Mouse (Mus musculus): ENCODE measurements around the gene Pex3. TPM values are rescaled to one million over a fixed set of nuclear protein-coding genes. Genes with fewer than 3 reads are reported as not detected.
A peak's percentile ranks its signal among the peaks of the same experiment; 100 is the strongest.

Pex3 gene
- polyA plus RNA-seq (2014; fragmentation: Nextera tagmentation; extraction: Ambion mirVana) = 29.1 and 31.7 TPM in 2 replicates

DNA sequence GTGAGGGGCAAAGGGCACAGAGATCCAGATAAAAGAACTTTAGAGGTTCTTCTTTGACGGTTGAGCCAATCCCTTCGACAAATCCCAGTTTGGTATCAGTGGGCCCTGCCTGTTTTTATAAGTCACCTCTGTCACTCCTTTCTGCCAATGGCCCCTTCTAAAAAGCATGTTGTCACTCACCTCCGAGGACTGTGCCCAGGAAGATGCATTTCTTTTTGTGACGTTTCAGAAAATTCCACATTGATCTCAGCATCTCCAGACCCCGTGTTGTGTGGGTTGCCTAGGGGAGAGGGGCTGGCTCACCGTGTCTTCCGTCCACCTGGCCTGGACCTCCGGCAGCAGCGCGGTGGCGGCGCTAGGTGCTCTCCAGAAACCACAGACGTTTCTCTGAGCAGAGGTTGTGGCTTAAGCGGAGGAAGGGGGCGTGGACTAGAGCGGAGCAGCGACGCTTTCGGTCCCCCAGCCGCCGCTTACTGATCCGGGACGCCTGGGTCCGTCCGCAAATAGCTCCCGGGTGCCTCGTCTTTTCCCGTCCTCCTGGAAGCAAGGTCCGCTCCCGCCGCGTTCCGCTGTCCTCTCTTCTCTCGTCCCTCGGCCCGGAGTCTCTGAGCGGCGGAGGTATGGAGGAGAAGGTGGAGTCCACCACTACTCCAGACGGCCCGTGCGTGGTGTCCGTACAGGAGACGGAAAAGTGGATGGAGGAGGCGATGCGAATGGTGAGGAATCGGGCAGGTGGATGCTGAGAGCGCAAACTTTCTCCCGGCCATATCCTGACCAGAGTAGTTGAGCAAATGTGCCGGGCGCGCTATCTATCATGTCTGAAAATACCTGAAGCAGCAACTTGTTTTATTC is at the start of gene Pex3, which contains the start of gene Adat2:
Pex3 (minus strand) TSS at position 497 of the 852 bp plus-strand sequence.
Adat2 (plus strand) TSS at position 249 of the 852 bp plus-strand sequence.
- H3K36me3 ChIP-seq (ENCODE audit: control insufficient read depth, insufficient read depth, low read length) = no peaks in the 10 kb centered on the region
- H3K4me2 ChIP-seq (replicated peaks; ENCODE audit: low read depth, low read length) = peak within 1 kb of the TSS; percentile 59
- no peaks in the 10 kb centered on the region for H3K9me3 ChIP-seq (ENCODE audit: control insufficient read depth, low read depth, low read length)
- WGBS = 1% methylated on average over 51 of the region's 51 CpGs
- H3K9ac ChIP-seq (replicated peaks; ENCODE audit: low read depth, low read length) = peak within 1 kb of the TSS; percentile 56
- no peak within 1 kb of the TSS; the same call in 1 of the 2 replicates for H3K27ac ChIP-seq (ENCODE audit: low read length)
- ATAC-seq (ENCODE audit: insufficient number of reproducible peaks, insufficient read depth, low FRiP score, low read depth) = peak; percentile 96
- H3K4me1 ChIP-seq (ENCODE audit: control insufficient read depth, insufficient read depth, low read length) = peaks cover 7% of the 10 kb centered on the region; the same call in 1 of the 2 replicates
- H3K27me3 ChIP-seq (ENCODE audit: control insufficient read depth, insufficient read depth, low read length) = no peaks in the 10 kb centered on the region
- H3K4me3 ChIP-seq (ENCODE audit: low read depth, low read length) = peak within 1 kb of the TSS; percentile 53

DNA sequence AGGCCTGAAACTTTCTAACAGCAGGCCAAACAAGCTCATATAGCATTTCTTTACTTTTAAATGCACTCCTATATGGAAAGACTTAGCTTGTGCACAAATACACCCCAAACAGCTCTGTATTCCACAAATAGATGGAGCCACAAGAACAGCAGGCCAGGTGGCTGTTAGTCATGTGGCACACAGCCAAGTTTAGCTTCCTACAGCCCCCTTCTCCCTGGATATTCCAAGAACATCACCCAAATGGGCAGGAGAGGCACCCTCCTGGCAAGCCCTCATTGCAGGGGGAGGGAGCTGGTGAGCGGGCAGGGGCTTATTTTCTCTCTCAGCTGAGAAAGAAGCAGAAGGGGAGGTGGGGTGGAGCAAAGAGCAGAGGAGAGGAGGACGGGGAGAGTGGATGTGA is 48.0 kb upstream of the Pex3 start:
- no peaks in the 10 kb centered on the region for H3K27me3 ChIP-seq (ENCODE audit: control insufficient read depth, insufficient read depth, low read length)
- H3K4me2 ChIP-seq (replicated peaks; ENCODE audit: low read depth, low read length) = no peak overlapping the region
- no peaks in the 10 kb centered on the region for H3K9me3 ChIP-seq (ENCODE audit: control insufficient read depth, low read depth, low read length)
- H3K36me3 ChIP-seq (ENCODE audit: control insufficient read depth, insufficient read depth, low read length) = no peaks in the 10 kb centered on the region
- no peak overlapping the region for H3K27ac ChIP-seq (ENCODE audit: low read length)
- H3K9ac ChIP-seq (replicated peaks; ENCODE audit: low read depth, low read length) = no peak overlapping the region
- ATAC-seq (ENCODE audit: insufficient number of reproducible peaks, insufficient read depth, low FRiP score, low read depth) = no peak
- WGBS = 72% methylated on average over 2 of the region's 2 CpGs
- H3K4me1 ChIP-seq (ENCODE audit: control insufficient read depth, insufficient read depth, low read length) = no peaks in the 10 kb centered on the region
- H3K4me3 ChIP-seq (ENCODE audit: low read depth, low read length) = no peak overlapping the region

DNA sequence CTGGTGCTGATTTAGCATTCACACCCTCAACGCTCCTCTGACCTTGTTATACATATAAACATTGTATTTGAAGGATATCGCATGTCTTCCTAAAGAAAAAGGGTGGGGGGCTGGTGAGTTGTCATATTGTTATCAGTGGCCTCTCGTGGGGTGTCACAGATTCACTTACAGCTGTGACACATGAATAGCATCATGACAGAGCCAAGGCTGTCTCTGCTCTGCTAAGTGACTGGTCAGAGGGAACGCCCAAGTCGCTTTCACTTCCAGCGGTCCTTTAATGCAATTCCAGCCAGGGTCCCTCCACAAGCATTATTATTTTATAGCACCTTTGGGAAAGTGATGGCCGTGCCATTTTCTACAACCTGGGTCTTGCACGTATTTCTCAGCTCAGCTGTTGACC is 44.5 kb upstream of the Pex3 start:
- Histone ChIP-seq H3K4me1 (ENCODE audit: control insufficient read depth, insufficient read depth, low read length) (no peaks in the 10 kb centered on the region), H3K4me2 (replicated peaks; ENCODE audit: low read depth, low read length) (no peak overlapping the region), H3K27ac (ENCODE audit: low read length) (no peak overlapping the region), H3K27me3 (ENCODE audit: control insufficient read depth, insufficient read depth, low read length) (no peaks in the 10 kb centered on the region), H3K4me3 (ENCODE audit: low read depth, low read length) (no peak overlapping the region), H3K36me3 (ENCODE audit: control insufficient read depth, insufficient read depth, low read length) (no peaks in the 10 kb centered on the region), H3K9me3 (ENCODE audit: control insufficient read depth, low read depth, low read length) (no peaks in the 10 kb centered on the region), H3K9ac (replicated peaks; ENCODE audit: low read depth, low read length) (no peak overlapping the region)
- ATAC-seq (ENCODE audit: insufficient number of reproducible peaks, insufficient read depth, low FRiP score, low read depth) = no peak
- 67% methylated on average over 8 of the region's 8 CpGs for WGBS

DNA sequence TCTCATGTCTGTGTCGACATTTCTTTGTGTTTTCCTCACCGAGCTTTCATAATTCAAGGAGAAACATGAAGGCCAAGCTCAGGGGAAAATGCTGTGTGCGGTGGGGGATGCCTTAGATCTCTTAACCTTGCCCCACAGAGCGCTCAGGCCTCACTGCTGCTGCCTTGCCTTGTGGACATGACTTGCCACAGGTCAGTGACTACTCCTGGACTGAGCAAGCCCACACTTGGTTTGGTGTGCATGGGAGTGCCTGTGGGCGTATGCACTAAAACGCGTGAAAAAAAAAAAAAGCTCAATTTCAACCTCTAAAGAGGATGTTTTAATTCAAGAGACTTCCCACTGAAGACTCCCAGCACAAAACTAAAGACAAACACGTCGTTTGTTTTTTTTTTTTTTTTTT is 43.9 kb upstream of the Pex3 start:
- 81% methylated on average over 9 of the region's 9 CpGs for WGBS
- Histone ChIP-seq H3K4me3 (ENCODE audit: low read depth, low read length) (no peak overlapping the region), H3K36me3 (ENCODE audit: control insufficient read depth, insufficient read depth, low read length) (no peaks in the 10 kb centered on the region), H3K9me3 (ENCODE audit: control insufficient read depth, low read depth, low read length) (no peaks in the 10 kb centered on the region), H3K27me3 (ENCODE audit: control insufficient read depth, insufficient read depth, low read length) (no peaks in the 10 kb centered on the region), H3K9ac (replicated peaks; ENCODE audit: low read depth, low read length) (no peak overlapping the region), H3K4me2 (replicated peaks; ENCODE audit: low read depth, low read length) (no peak overlapping the region), H3K4me1 (ENCODE audit: control insufficient read depth, insufficient read depth, low read length) (no peaks in the 10 kb centered on the region), H3K27ac (ENCODE audit: low read length) (no peak overlapping the region)
- no peak for ATAC-seq (ENCODE audit: insufficient number of reproducible peaks, insufficient read depth, low FRiP score, low read depth)

DNA sequence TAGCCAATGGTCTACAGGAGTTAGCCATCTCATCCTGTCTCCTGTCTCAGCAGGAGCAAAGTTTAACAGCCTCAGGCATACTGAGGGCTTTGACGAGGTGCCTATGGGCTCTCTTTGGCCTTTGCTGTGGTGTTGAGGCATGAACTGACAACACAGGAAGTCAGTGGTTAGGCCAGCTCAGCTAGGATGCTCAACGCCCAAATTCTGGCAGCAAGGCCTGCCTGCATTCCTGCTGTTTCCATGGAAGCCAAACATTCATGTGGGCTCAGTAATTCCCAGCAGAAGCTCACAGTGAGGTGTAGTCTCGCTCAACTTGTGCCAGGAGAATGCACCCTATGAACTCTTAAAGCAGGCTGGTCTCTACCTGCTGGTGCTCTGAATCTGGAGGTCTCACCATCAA is 43.1 kb upstream of the Pex3 start:
- no peaks in the 10 kb centered on the region for H3K9me3 ChIP-seq (ENCODE audit: control insufficient read depth, low read depth, low read length)
- no peaks in the 10 kb centered on the region for H3K36me3 ChIP-seq (ENCODE audit: control insufficient read depth, insufficient read depth, low read length)
- no peak overlapping the region for H3K4me3 ChIP-seq (ENCODE audit: low read depth, low read length)
- WGBS = 60% methylated on average over 3 of the region's 3 CpGs
- ATAC-seq (ENCODE audit: insufficient number of reproducible peaks, insufficient read depth, low FRiP score, low read depth) = no peak
- no peak overlapping the region for H3K9ac ChIP-seq (replicated peaks; ENCODE audit: low read depth, low read length)
- H3K27ac ChIP-seq (ENCODE audit: low read length) = no peak overlapping the region
- no peaks in the 10 kb centered on the region for H3K4me1 ChIP-seq (ENCODE audit: control insufficient read depth, insufficient read depth, low read length)
- H3K27me3 ChIP-seq (ENCODE audit: control insufficient read depth, insufficient read depth, low read length) = no peaks in the 10 kb centered on the region
- H3K4me2 ChIP-seq (replicated peaks; ENCODE audit: low read depth, low read length) = no peak overlapping the region

DNA sequence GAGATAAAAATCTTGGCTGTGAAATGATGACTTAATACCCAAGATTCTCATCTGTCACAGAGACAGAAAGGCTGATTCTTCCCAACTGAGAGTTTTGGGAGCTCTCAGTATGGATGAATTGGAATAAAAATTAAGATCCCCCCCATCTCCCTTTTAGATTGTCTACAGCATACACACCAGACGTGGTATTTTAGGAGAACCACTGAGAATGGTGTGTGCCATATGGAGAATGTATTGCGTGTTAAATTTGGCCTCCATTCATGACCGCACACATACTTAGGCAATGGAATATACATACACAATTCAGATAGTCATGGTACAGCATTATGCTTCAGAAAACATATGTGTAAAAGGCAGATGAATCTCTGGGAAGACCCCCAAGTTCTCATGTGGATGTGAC is 40.6 kb upstream of the Pex3 start:
- no peaks in the 10 kb centered on the region for H3K4me1 ChIP-seq (ENCODE audit: control insufficient read depth, insufficient read depth, low read length)
- no peak for ATAC-seq (ENCODE audit: insufficient number of reproducible peaks, insufficient read depth, low FRiP score, low read depth)
- 88% methylated on average over 3 of the region's 3 CpGs for WGBS
- no peaks in the 10 kb centered on the region for H3K9me3 ChIP-seq (ENCODE audit: control insufficient read depth, low read depth, low read length)
- no peak overlapping the region for H3K4me3 ChIP-seq (ENCODE audit: low read depth, low read length)
- no peak overlapping the region for H3K27ac ChIP-seq (ENCODE audit: low read length)
- no peaks in the 10 kb centered on the region for H3K36me3 ChIP-seq (ENCODE audit: control insufficient read depth, insufficient read depth, low read length)
- H3K27me3 ChIP-seq (ENCODE audit: control insufficient read depth, insufficient read depth, low read length) = no peaks in the 10 kb centered on the region
- no peak overlapping the region for H3K4me2 ChIP-seq (replicated peaks; ENCODE audit: low read depth, low read length)
- H3K9ac ChIP-seq (replicated peaks; ENCODE audit: low read depth, low read length) = no peak overlapping the region

DNA sequence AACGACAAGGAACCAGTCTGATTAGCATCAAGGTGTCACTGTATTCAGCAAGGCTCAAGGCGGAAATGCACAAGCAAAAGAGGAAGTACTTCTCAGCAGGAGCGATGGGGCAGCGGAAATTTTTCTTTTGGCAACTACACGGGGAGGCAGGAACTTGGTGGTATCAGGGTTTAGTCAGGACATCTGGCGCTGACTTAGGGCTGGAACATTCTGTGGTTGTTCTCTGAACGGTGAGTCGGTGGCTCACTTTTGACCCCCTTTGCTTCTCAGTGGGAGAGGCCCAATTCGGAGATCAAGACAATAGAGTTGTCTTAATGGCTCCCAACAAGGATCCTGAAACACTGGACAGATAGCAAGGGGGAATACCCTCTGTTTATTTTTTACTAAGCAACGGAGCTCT is 39.3 kb upstream of the Pex3 start:
- Histone ChIP-seq H3K4me1 (ENCODE audit: control insufficient read depth, insufficient read depth, low read length) (no peaks in the 10 kb centered on the region), H3K27me3 (ENCODE audit: control insufficient read depth, insufficient read depth, low read length) (no peaks in the 10 kb centered on the region), H3K4me2 (replicated peaks; ENCODE audit: low read depth, low read length) (no peak overlapping the region), H3K9me3 (ENCODE audit: control insufficient read depth, low read depth, low read length) (no peaks in the 10 kb centered on the region), H3K9ac (replicated peaks; ENCODE audit: low read depth, low read length) (no peak overlapping the region), H3K4me3 (ENCODE audit: low read depth, low read length) (no peak overlapping the region), H3K27ac (ENCODE audit: low read length) (no peak overlapping the region), H3K36me3 (ENCODE audit: control insufficient read depth, insufficient read depth, low read length) (no peaks in the 10 kb centered on the region)
- ATAC-seq (ENCODE audit: insufficient number of reproducible peaks, insufficient read depth, low FRiP score, low read depth) = no peak
- WGBS = 95% methylated on average over 10 of the region's 10 CpGs

DNA sequence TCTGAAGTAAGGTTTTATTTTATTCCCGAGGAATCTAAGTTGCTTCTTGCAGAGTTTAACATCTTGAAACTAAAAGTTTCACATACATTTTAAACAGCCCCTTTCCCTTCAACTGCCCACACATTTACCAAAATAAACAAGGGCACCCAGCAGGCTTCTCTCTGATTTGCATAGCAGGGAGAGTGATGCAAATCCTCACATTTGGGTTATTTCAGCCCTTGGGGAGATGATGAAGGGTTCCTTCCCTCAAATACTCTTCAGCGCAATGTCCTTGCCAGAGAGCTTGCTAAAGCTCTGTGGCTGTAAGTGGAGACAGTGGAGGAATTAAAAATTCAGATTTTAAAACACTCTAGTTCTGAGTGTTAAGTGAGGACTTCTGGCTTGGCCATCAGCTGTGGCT is 35.0 kb upstream of the Pex3 start:
- Histone ChIP-seq H3K4me3 (ENCODE audit: low read depth, low read length) (no peak overlapping the region), H3K9ac (replicated peaks; ENCODE audit: low read depth, low read length) (no peak overlapping the region), H3K4me2 (replicated peaks; ENCODE audit: low read depth, low read length) (no peak overlapping the region), H3K9me3 (ENCODE audit: control insufficient read depth, low read depth, low read length) (no peaks in the 10 kb centered on the region), H3K36me3 (ENCODE audit: control insufficient read depth, insufficient read depth, low read length) (no peaks in the 10 kb centered on the region), H3K27me3 (ENCODE audit: control insufficient read depth, insufficient read depth, low read length) (no peaks in the 10 kb centered on the region), H3K27ac (ENCODE audit: low read length) (no peak overlapping the region), H3K4me1 (ENCODE audit: control insufficient read depth, insufficient read depth, low read length) (no peaks in the 10 kb centered on the region)
- ATAC-seq (ENCODE audit: insufficient number of reproducible peaks, insufficient read depth, low FRiP score, low read depth) = no peak
- WGBS = 55% methylated on average over 2 of the region's 2 CpGs

All from stomach, embryonic 14.5 days (tissue).